In the genomic region with DNA sequence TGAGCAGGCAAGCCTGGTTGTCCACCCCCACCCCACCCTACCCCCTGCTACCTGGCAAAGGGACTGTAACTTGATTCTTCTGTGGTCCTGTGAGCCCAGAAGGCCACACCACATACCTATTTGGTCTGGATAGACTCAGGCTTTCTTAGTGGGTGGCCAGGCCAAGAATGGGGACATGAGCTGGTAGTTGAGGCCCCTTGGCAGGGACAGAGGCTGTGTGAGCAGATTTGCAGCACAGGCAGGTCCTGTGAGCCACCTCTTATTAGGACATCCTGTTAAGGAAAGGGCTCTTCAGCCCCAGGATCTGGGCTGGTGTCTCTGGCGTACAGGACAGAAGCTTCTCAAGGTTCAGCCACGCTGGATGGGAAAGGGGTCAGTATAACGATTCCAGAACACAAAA, we compare ENCODE assay signal across 20 mouse cellular contexts. TPM values are rescaled to one million over a fixed set of nuclear protein-coding genes. Genes with fewer than 3 reads are reported as not detected.
DNase-seq lines count a peak whose midpoint lies in the region; TF ChIP-seq lines count a peak whose summit lies in the region.
"Had no signal": no experiment of that assay in that cellular context is flagged by ENCODE, and none has a peak within 500 bp of the region (broad histone marks: within the 10 kb centered on the region; RNA-seq: fewer than 3 reads in every experiment).

No protein-coding gene starts in this region.

- H3K27me3 ChIP-seq in cerebellum, adult 2 months (ENCODE audit: control insufficient read depth, insufficient read depth, low read length), result no peaks in the 10 kb centered on the region
- H3K27me3 ChIP-seq: forebrain, embryonic 15.5 days had no signal

- no peak overlapping the region for H3K4me3 ChIP-seq in gastrocnemius, adult 2 months
- no peak overlapping the region for H3K4me3 ChIP-seq in cerebellum, adult 2 months (replicated peaks; ENCODE audit: insufficient read depth, low read depth, low read length)
- H3K4me3 ChIP-seq: embryonic facial prominence, embryonic 10.5 days; embryonic facial prominence, embryonic 12.5 days; forebrain, embryonic 13.5 days; forebrain, embryonic 15.5 days had no signal

- no peak for TF ChIP-seq CTCF in gastrocnemius, adult 2 months (IDR thresholded peaks at IDR 0.05)
- no peak for TF ChIP-seq CTCF in cerebellum, adult 2 months (IDR thresholded peaks at IDR 0.05; ENCODE audit: borderline replicate concordance, insufficient read depth, low read depth, low read length)

- intact Hi-C loops in gastrocnemius, adult 2 months (cut with DNase I), result no loop called here
- intact Hi-C loops in gastrocnemius, postnatal 36 days (cut with DNase I), result no loop called here
- intact Hi-C loops in heart, postnatal 25 days (cut with DNase I), result no loop called here

- H3K27ac ChIP-seq in gastrocnemius, adult 2 months, result peak overlapping the region; percentile 92
- no peak overlapping the region for H3K27ac ChIP-seq in cerebellum, adult 2 months (ENCODE audit: insufficient read depth, low read length)
- H3K27ac ChIP-seq: embryonic facial prominence, embryonic 10.5 days; embryonic facial prominence, embryonic 12.5 days; forebrain, embryonic 13.5 days; forebrain, embryonic 15.5 days had no signal

- 91% methylated on average over 3 of the region's 3 CpGs for WGBS in cerebellum, adult 2 months

- H3K4me1 ChIP-seq in cerebellum, adult 2 months (ENCODE audit: control insufficient read depth, insufficient read depth, low read length), result no peaks in the 10 kb centered on the region
- H3K4me1 ChIP-seq: embryonic facial prominence, embryonic 12.5 days; forebrain, embryonic 15.5 days had no signal

- DNase-seq in gastrocnemius, adult 2 months, result peak; percentile 87
- DNase-seq in gastrocnemius, postnatal 36 days, result no peak
- peak; percentile 92 for DNase-seq in heart, adult 11 months
- DNase-seq in heart, postnatal 25 days (ENCODE audit: low spot score), result no peak
- DNase-seq in gastrocnemius, postnatal 25 days, result peak; percentile 78
- DNase-seq in cerebellum, adult 2 months, result no peak
- no peak for DNase-seq in urinary bladder, postnatal 25 days (ENCODE audit: low spot score)
- DNase-seq: adrenal gland, adult 2 months; adrenal gland, postnatal 10 days; adrenal gland, postnatal 25 days; cerebellum, adult 11 months; cerebellum, adult 18-20 months; cerebellum, adult 9-10 months; cerebellum, postnatal 10 days; cerebellum, postnatal 25 days had no signal

- no peak for TF ChIP-seq POLR2A in cerebellum, adult 2 months (IDR thresholded peaks at IDR 0.05; ENCODE audit: borderline replicate concordance, insufficient read depth, low read length)

RNA-seq across cellular contexts. Expression of a gene that starts 10.2 kb away (rescaled TPM):
- total RNA-seq in gastrocnemius, adult 2 months (2021), result 10 to 100 TPM in 1 of 2 experiments, 1 to 10 TPM in 1; 7.6 to 16.1 TPM
- total RNA-seq in gastrocnemius, postnatal 36 days (2021), result 10 to 100 TPM in 1 of 2 experiments, 1 to 10 TPM in 1; 9.5 to 10.3 TPM
- total RNA-seq in heart, postnatal 25 days (2021), result under 1 TPM; 0.70 to 0.86 TPM
- total RNA-seq in gastrocnemius, postnatal 25 days (2021), result 10 to 100 TPM; 11.4 to 12.9 TPM
- 19.6 and 25.4 TPM in 2 replicates for polyA plus RNA-seq in cerebellum, adult 2 months (2012; rRNA removed)
- total RNA-seq: MEL had no signal

RNA-seq across cellular contexts. Expression of a gene that starts 24.9 kb away (rescaled TPM):
- 1 to 10 TPM; 2.5 to 3.7 TPM for total RNA-seq in gastrocnemius, adult 2 months (2021)
- total RNA-seq in gastrocnemius, postnatal 36 days (2021), result 1 to 10 TPM; 2.0 to 2.9 TPM
- total RNA-seq in heart, postnatal 25 days (2021), result 1 to 10 TPM; 3.8 to 5.0 TPM
- 1 to 10 TPM in 1 of 2 experiments, under 1 TPM in 1; 0.77 to 2.2 TPM for total RNA-seq in gastrocnemius, postnatal 25 days (2021)
- polyA plus RNA-seq in cerebellum, adult 2 months (2012; rRNA removed), result 0.87 and 0.88 TPM in 2 replicates
- total RNA-seq: MEL had no signal

RNA-seq across cellular contexts. Expression of a gene that starts 46.7 kb away (rescaled TPM):
- 1 to 10 TPM; 5.6 to 6.7 TPM for total RNA-seq in gastrocnemius, adult 2 months (2021)
- total RNA-seq in gastrocnemius, postnatal 36 days (2021), result 1 to 10 TPM; 6.5 to 6.7 TPM
- total RNA-seq in heart, postnatal 25 days (2021), result 10 to 100 TPM; 11.7 to 15.4 TPM
- 1 to 10 TPM; 7.0 to 7.4 TPM for total RNA-seq in gastrocnemius, postnatal 25 days (2021)
- polyA plus RNA-seq in cerebellum, adult 2 months (2012; rRNA removed), result 21.1 and 21.3 TPM in 2 replicates

Comparison
In these comparisons a context has a peak if more than half of its experiments do, and no peak if none do; other contexts are left out.
1. DNase-seq: peak in gastrocnemius, adult 2 months (single experiment), heart, adult 11 months (single experiment) and gastrocnemius, postnatal 25 days (single experiment); none in gastrocnemius, postnatal 36 days (0 of 2), heart, postnatal 25 days (single experiment), cerebellum, adult 2 months (0 of 2) and urinary bladder, postnatal 25 days (single experiment).
2. RNA of a gene that starts 10.2 kb away (total RNA-seq): 7.6 to 16.1 TPM in gastrocnemius, adult 2 months, 11.4 to 12.9 TPM in gastrocnemius, postnatal 25 days and 9.5 to 10.3 TPM in gastrocnemius, postnatal 36 days; 0.70 to 0.86 TPM in heart, postnatal 25 days; every median in the first group is over 4 times any median in the second.